ENCODE assay signal across 14 mouse cellular contexts in the genomic region with DNA sequence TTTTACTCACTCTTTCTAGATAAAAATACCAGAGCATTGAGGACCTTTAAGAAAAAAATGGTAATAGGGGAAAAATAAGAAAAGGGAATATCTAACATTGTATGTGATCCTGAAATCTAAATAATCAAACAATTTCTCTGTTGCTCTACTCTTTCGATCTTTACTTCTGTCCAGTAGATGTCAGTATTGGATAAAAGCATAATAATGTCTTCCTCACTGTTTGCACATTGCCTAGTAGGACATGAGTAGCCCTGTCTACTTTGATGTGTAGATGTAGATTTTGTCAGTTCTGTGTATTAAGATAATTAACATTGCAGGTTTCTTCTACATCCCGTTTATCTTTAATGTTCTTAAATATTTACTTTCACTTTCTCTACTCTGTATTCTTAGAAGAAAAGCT.
DNase-seq lines count a peak whose midpoint lies in the region; ATAC-seq lines count a peak whose summit lies in the region.
"Had no signal": no experiment of that assay in that cellular context is flagged by ENCODE, and none has a peak within 500 bp of the region (broad histone marks: within the 10 kb centered on the region; RNA-seq: fewer than 3 reads in every experiment).

No protein-coding gene starts in this region.

- no peak overlapping the region for H3K27ac ChIP-seq in midbrain, embryonic 11.5 days (ENCODE audit: low read depth, low read length)
- H3K27ac ChIP-seq in midbrain, embryonic 10.5 days (replicated peaks) = no peak overlapping the region
- no peak overlapping the region for H3K27ac ChIP-seq in forebrain, embryonic 14.5 days (ENCODE audit: low read depth, low read length)
- H3K27ac ChIP-seq: heart, embryonic 10.5 days; intestine, embryonic 15.5 days had no signal

- H3K4me2 ChIP-seq in midbrain, embryonic 11.5 days = no peak overlapping the region
- H3K4me2 ChIP-seq in forebrain, embryonic 14.5 days (ENCODE audit: low read length) = no peak overlapping the region
- H3K4me2 ChIP-seq: intestine, embryonic 15.5 days had no signal

- peak; percentile 85 for ATAC-seq in frontal cortex, adult (ENCODE audit: low TSS enrichment)
- peak; percentile 58; the same call in 1 of the 2 replicates for ATAC-seq in midbrain, embryonic 11.5 days (ENCODE audit: low FRiP score)
- no peak for ATAC-seq in forebrain, embryonic 14.5 days
- ATAC-seq: intestine, embryonic 15.5 days; liver, postnatal 0 days had no signal

- H3K9me3 ChIP-seq in midbrain, embryonic 11.5 days (ENCODE audit: control insufficient read depth, low read length) = no peaks in the 10 kb centered on the region
- H3K9me3 ChIP-seq in midbrain, embryonic 10.5 days (replicated peaks) = no peaks in the 10 kb centered on the region
- no peaks in the 10 kb centered on the region for H3K9me3 ChIP-seq in forebrain, embryonic 14.5 days (replicated peaks; ENCODE audit: control insufficient read depth, low read length)
- H3K9me3 ChIP-seq: heart, embryonic 10.5 days; intestine, embryonic 15.5 days had no signal

- DNase-seq in frontal cortex, postnatal 36 days (ENCODE audit: low spot score in 2 of 2) = no peak
- DNase-seq in midbrain, embryonic 11.5 days (ENCODE audit: low spot score, missing footprints) = no peak
- DNase-seq in midbrain, embryonic 10.5 days (ENCODE audit: low spot score) = no peak
- DNase-seq in forebrain, embryonic 14.5 days (ENCODE audit: low spot score) = peak; percentile 61
- DNase-seq in retina, postnatal 7 days (ENCODE audit: low read depth, low spot score) = peak; percentile 17
- DNase-seq in heart, postnatal 36 days = no peak
- no peak for DNase-seq in kidney, adult 9 months
- DNase-seq: adrenal gland, adult 2 months; cerebellum, adult 18-20 months; liver, postnatal 0 days; thymus, adult 2 months had no signal

- no peaks in the 10 kb centered on the region for H3K36me3 ChIP-seq in midbrain, embryonic 11.5 days (ENCODE audit: control insufficient read depth, insufficient read depth, low read length)
- H3K36me3 ChIP-seq in midbrain, embryonic 10.5 days = no peaks in the 10 kb centered on the region
- no peaks in the 10 kb centered on the region for H3K36me3 ChIP-seq in forebrain, embryonic 14.5 days (ENCODE audit: control insufficient read depth, insufficient read depth, low read length)
- H3K36me3 ChIP-seq: heart, embryonic 10.5 days; intestine, embryonic 15.5 days had no signal

- no peak overlapping the region for H3K4me3 ChIP-seq in midbrain, embryonic 11.5 days (ENCODE audit: low read depth, low read length)
- H3K4me3 ChIP-seq in midbrain, embryonic 10.5 days = no peak overlapping the region
- no peak overlapping the region for H3K4me3 ChIP-seq in forebrain, embryonic 14.5 days (ENCODE audit: low read depth, low read length)
- H3K4me3 ChIP-seq: heart, embryonic 10.5 days; intestine, embryonic 15.5 days had no signal

- no peaks in the 10 kb centered on the region for H3K27me3 ChIP-seq in midbrain, embryonic 11.5 days (ENCODE audit: control insufficient read depth, insufficient read depth, low read length)
- H3K27me3 ChIP-seq in midbrain, embryonic 10.5 days (ENCODE audit: low read depth, poor library complexity, severe bottlenecking) = no peaks in the 10 kb centered on the region
- no peaks in the 10 kb centered on the region for H3K27me3 ChIP-seq in forebrain, embryonic 14.5 days (replicated peaks; ENCODE audit: control insufficient read depth, insufficient read depth, low read length)
- H3K27me3 ChIP-seq: intestine, embryonic 15.5 days had no signal

- intact Hi-C loops in heart, postnatal 36 days (cut with DNase I) = no loop called here

- H3K9ac ChIP-seq in midbrain, embryonic 11.5 days (ENCODE audit: low read length) = no peak overlapping the region
- no peak overlapping the region for H3K9ac ChIP-seq in forebrain, embryonic 14.5 days (ENCODE audit: low read length)
- H3K9ac ChIP-seq: intestine, embryonic 15.5 days; liver, postnatal 0 days had no signal

- H3K4me1 ChIP-seq in midbrain, embryonic 11.5 days (ENCODE audit: control insufficient read depth, insufficient read depth, low read length) = no peaks in the 10 kb centered on the region
- H3K4me1 ChIP-seq in midbrain, embryonic 10.5 days = no peaks in the 10 kb centered on the region
- no peaks in the 10 kb centered on the region for H3K4me1 ChIP-seq in forebrain, embryonic 14.5 days (ENCODE audit: control insufficient read depth, insufficient read depth, low read length)
- H3K4me1 ChIP-seq: heart, embryonic 10.5 days; intestine, embryonic 15.5 days had no signal

- 69% methylated on average over 2 of the region's 2 CpGs for WGBS in midbrain, embryonic 11.5 days
- 77% methylated on average over 2 of the region's 2 CpGs for WGBS in midbrain, embryonic 10.5 days
- 67% methylated on average over 2 of the region's 2 CpGs for WGBS in forebrain, embryonic 14.5 days

Comparison
In these comparisons a context has a peak if more than half of its experiments do, and no peak if none do; other contexts are left out.
1. DNase-seq: peak in forebrain, embryonic 14.5 days (single experiment) and retina, postnatal 7 days (single experiment); none in frontal cortex, postnatal 36 days (0 of 2), midbrain, embryonic 11.5 days (single experiment), midbrain, embryonic 10.5 days (single experiment), heart, postnatal 36 days (0 of 2) and kidney, adult 9 months (single experiment).